Mouse (Mus musculus): ENCODE results near the gene Smc5. TPM values are rescaled to one million over a fixed set of nuclear protein-coding genes. Genes with fewer than 3 reads are reported as not detected.

Smc5 gene
- polyA plus RNA-seq, 1 experiment: 25.2 TPM

- Histone ChIP-seq H3K36me3 (ENCODE audit: control insufficient read depth, insufficient read depth, low read length) (no peaks in the 10 kb centered on the region), H3K27me3 (ENCODE audit: control insufficient read depth, insufficient read depth, low read length) (no peaks in the 10 kb centered on the region), H3K27ac (ENCODE audit: control insufficient read depth, insufficient read depth, low read depth, low read length) (no peak overlapping the region), H3K4me1 (ENCODE audit: control insufficient read depth, insufficient read depth, low read length) (no peaks in the 10 kb centered on the region), H3K4me3 (ENCODE audit: control insufficient read depth, low read depth, low read length) (no peak overlapping the region)
- TF ChIP-seq CTCF (IDR thresholded peaks at IDR 0.05; ENCODE audit: control insufficient read depth, insufficient read depth, insufficient replicate concordance, low read depth, low read length) (no peak), POLR2A (IDR thresholded peaks at IDR 0.05; ENCODE audit: control insufficient read depth, low read depth, low read length) (no peak)
Observed at GRCm38 (mm10) chr19:23299987-23300386, 26.3 kb upstream of the Smc5 start.

- no peak overlapping the region for H3K27ac ChIP-seq (ENCODE audit: control insufficient read depth, insufficient read depth, low read depth, low read length)
- no peaks in the 10 kb centered on the region for H3K4me1 ChIP-seq (ENCODE audit: control insufficient read depth, insufficient read depth, low read length)
- H3K4me3 ChIP-seq (ENCODE audit: control insufficient read depth, low read depth, low read length): no peak overlapping the region
- no peaks in the 10 kb centered on the region for H3K36me3 ChIP-seq (ENCODE audit: control insufficient read depth, insufficient read depth, low read length)
- H3K27me3 ChIP-seq (ENCODE audit: control insufficient read depth, insufficient read depth, low read length): no peaks in the 10 kb centered on the region
- TF ChIP-seq CTCF (IDR thresholded peaks at IDR 0.05; ENCODE audit: control insufficient read depth, insufficient read depth, insufficient replicate concordance, low read depth, low read length) (no peak), POLR2A (IDR thresholded peaks at IDR 0.05; ENCODE audit: control insufficient read depth, low read depth, low read length) (no peak)
Observed at GRCm38 (mm10) chr19:23298917-23299316, 25.2 kb upstream of the Smc5 start.

GRCm38 (mm10) chr19:23297191-23297590 is 23.5 kb upstream of the Smc5 start:
- H3K36me3 ChIP-seq (ENCODE audit: control insufficient read depth, insufficient read depth, low read length): no peaks in the 10 kb centered on the region
- TF ChIP-seq CTCF (IDR thresholded peaks at IDR 0.05; ENCODE audit: control insufficient read depth, insufficient read depth, insufficient replicate concordance, low read depth, low read length) (no peak), POLR2A (IDR thresholded peaks at IDR 0.05; ENCODE audit: control insufficient read depth, low read depth, low read length) (no peak)
- no peaks in the 10 kb centered on the region for H3K4me1 ChIP-seq (ENCODE audit: control insufficient read depth, insufficient read depth, low read length)
- H3K27ac ChIP-seq (ENCODE audit: control insufficient read depth, insufficient read depth, low read depth, low read length): no peak overlapping the region
- H3K27me3 ChIP-seq (ENCODE audit: control insufficient read depth, insufficient read depth, low read length): no peaks in the 10 kb centered on the region
- H3K4me3 ChIP-seq (ENCODE audit: control insufficient read depth, low read depth, low read length): no peak overlapping the region

- Histone ChIP-seq H3K27me3 (ENCODE audit: control insufficient read depth, insufficient read depth, low read length) (no peaks in the 10 kb centered on the region), H3K27ac (ENCODE audit: control insufficient read depth, insufficient read depth, low read depth, low read length) (no peak overlapping the region), H3K4me3 (ENCODE audit: control insufficient read depth, low read depth, low read length) (no peak overlapping the region)
Observed at GRCm38 (mm10) chr19:23289251-23289650, 15.6 kb upstream of the Smc5 start.

GRCm38 (mm10) chr19:23281911-23282660 is 8.4 kb upstream of the Smc5 start:
- no peak for TF ChIP-seq CTCF (IDR thresholded peaks at IDR 0.05; ENCODE audit: control insufficient read depth, insufficient read depth, insufficient replicate concordance, low read depth, low read length)

More at GRCm38 (mm10) chr19:23289251-23289650, 15.6 kb upstream of the Smc5 start:
- TF ChIP-seq POLR2A (IDR thresholded peaks at IDR 0.05; ENCODE audit: control insufficient read depth, low read depth, low read length) (no peak), CTCF (IDR thresholded peaks at IDR 0.05; ENCODE audit: control insufficient read depth, insufficient read depth, insufficient replicate concordance, low read depth, low read length) (no peak)
- no peaks in the 10 kb centered on the region for H3K36me3 ChIP-seq (ENCODE audit: control insufficient read depth, insufficient read depth, low read length)
- H3K4me1 ChIP-seq (ENCODE audit: control insufficient read depth, insufficient read depth, low read length): no peaks in the 10 kb centered on the region

GRCm38 (mm10) chr19:23274054-23274724 is 492 bp upstream of the Smc5 start:
- TF ChIP-seq CTCF (IDR thresholded peaks at IDR 0.05; ENCODE audit: control insufficient read depth, insufficient read depth, insufficient replicate concordance, low read depth, low read length) (no peak), POLR2A (IDR thresholded peaks at IDR 0.05; ENCODE audit: control insufficient read depth, low read depth, low read length) (no peak)
- peak overlapping the region; percentile 95 for H3K27ac ChIP-seq (ENCODE audit: control insufficient read depth, insufficient read depth, low read depth, low read length)

More at GRCm38 (mm10) chr19:23281911-23282660, 8.4 kb upstream of the Smc5 start:
- Histone ChIP-seq H3K4me3 (ENCODE audit: control insufficient read depth, low read depth, low read length) (no peak overlapping the region), H3K36me3 (ENCODE audit: control insufficient read depth, insufficient read depth, low read length) (no peaks in the 10 kb centered on the region), H3K27ac (ENCODE audit: control insufficient read depth, insufficient read depth, low read depth, low read length) (no peak overlapping the region), H3K27me3 (ENCODE audit: control insufficient read depth, insufficient read depth, low read length) (no peaks in the 10 kb centered on the region), H3K4me1 (ENCODE audit: control insufficient read depth, insufficient read depth, low read length) (peaks cover 3% of the 10 kb centered on the region)

GRCm38 (mm10) chr19:23256771-23257170 is 16.9 kb downstream of the Smc5 start:
- TF ChIP-seq POLR2A (IDR thresholded peaks at IDR 0.05; ENCODE audit: control insufficient read depth, low read depth, low read length) (no peak), CTCF (IDR thresholded peaks at IDR 0.05; ENCODE audit: control insufficient read depth, insufficient read depth, insufficient replicate concordance, low read depth, low read length) (no peak)
- H3K27ac ChIP-seq (ENCODE audit: control insufficient read depth, insufficient read depth, low read depth, low read length): no peak overlapping the region
- H3K36me3 ChIP-seq (ENCODE audit: control insufficient read depth, insufficient read depth, low read length): peaks cover 1% of the 10 kb centered on the region
- no peak overlapping the region for H3K4me3 ChIP-seq (ENCODE audit: control insufficient read depth, low read depth, low read length)
- H3K4me1 ChIP-seq (ENCODE audit: control insufficient read depth, insufficient read depth, low read length): no peaks in the 10 kb centered on the region
- no peaks in the 10 kb centered on the region for H3K27me3 ChIP-seq (ENCODE audit: control insufficient read depth, insufficient read depth, low read length)

More at GRCm38 (mm10) chr19:23274054-23274724, 492 bp upstream of the Smc5 start:
- Histone ChIP-seq H3K4me3 (ENCODE audit: control insufficient read depth, low read depth, low read length) (peak overlapping the region; percentile 100), H3K27me3 (ENCODE audit: control insufficient read depth, insufficient read depth, low read length) (no peaks in the 10 kb centered on the region), H3K4me1 (ENCODE audit: control insufficient read depth, insufficient read depth, low read length) (no peaks in the 10 kb centered on the region; the same call in 1 of the 2 replicates), H3K36me3 (ENCODE audit: control insufficient read depth, insufficient read depth, low read length) (no peaks in the 10 kb centered on the region)

Measured in testis, adult 2 months (tissue).